Mouse (Mus musculus): ENCODE results near the gene Nr1i3. TPM values are rescaled to one million over a fixed set of nuclear protein-coding genes. Genes with fewer than 3 reads are reported as not detected.
"Not testable (repeated sequence)": the region's sequence is repeated elsewhere in the genome, so short reads cannot be mapped to it uniquely, and the experiment has no call there.

The Nr1i3 gene
- polyA plus RNA-seq, 1 experiment from 2014 or later, result 0.38 TPM

GRCm38 (mm10) chr1:171234126-171234525 lies 20.4 kb downstream of the Nr1i3 start, which contains the start of gene Fcer1g:
Gene Fcer1g (minus strand): TSS chr1:171234365.
- Histone ChIP-seq H3K9ac (ENCODE audit: low read depth, low read length) (no peak within 1 kb of the TSS), H3K27me3 (ENCODE audit: control insufficient read depth, insufficient read depth, low read depth, low read length) (no peaks in the 10 kb centered on the region), H3K4me2 (ENCODE audit: low read length) (no peak within 1 kb of the TSS), H3K36me3 (ENCODE audit: control insufficient read depth, insufficient read depth, low read length) (peaks cover 33% of the 10 kb centered on the region), H3K4me1 (ENCODE audit: control insufficient read depth, insufficient read depth, low read length) (no peaks in the 10 kb centered on the region), H3K9me3 (replicated peaks; ENCODE audit: control insufficient read depth, low read length, poor library complexity, severe bottlenecking) (no peaks in the 10 kb centered on the region), H3K4me3 (ENCODE audit: low read depth, low read length) (no peak within 1 kb of the TSS), H3K27ac (ENCODE audit: low read length) (no peak within 1 kb of the TSS)
- 93% methylated on average over 14 of the region's 14 CpGs for WGBS
- ATAC-seq, result no peak

- no peaks in the 10 kb centered on the region for H3K9me3 ChIP-seq (replicated peaks; ENCODE audit: control insufficient read depth, low read length, poor library complexity, severe bottlenecking)
- H3K27me3 ChIP-seq (ENCODE audit: control insufficient read depth, insufficient read depth, low read depth, low read length), result no peaks in the 10 kb centered on the region
- no peak overlapping the region for H3K27ac ChIP-seq (ENCODE audit: low read length)
- ATAC-seq, result no peak
- no peaks in the 10 kb centered on the region for H3K4me1 ChIP-seq (ENCODE audit: control insufficient read depth, insufficient read depth, low read length)
- H3K9ac ChIP-seq (ENCODE audit: low read depth, low read length), result no peak overlapping the region
- H3K4me3 ChIP-seq (ENCODE audit: low read depth, low read length), result no peak overlapping the region
- H3K4me2 ChIP-seq (ENCODE audit: low read length), result no peak overlapping the region
- peaks cover 34% of the 10 kb centered on the region for H3K36me3 ChIP-seq (ENCODE audit: control insufficient read depth, insufficient read depth, low read length)
- WGBS, result 94% methylated on average over 4 of the region's 4 CpGs
Observed at GRCm38 (mm10) chr1:171234538-171234937, 20.8 kb downstream of the Nr1i3 start.

GRCm38 (mm10) chr1:171235791-171236190 lies 22.0 kb downstream of the Nr1i3 start:
- H3K4me3 ChIP-seq (ENCODE audit: low read depth, low read length), result no peak overlapping the region
- 90% methylated on average over 4 of the region's 4 CpGs for WGBS
- no peaks in the 10 kb centered on the region for H3K4me1 ChIP-seq (ENCODE audit: control insufficient read depth, insufficient read depth, low read length)
- no peak overlapping the region for H3K27ac ChIP-seq (ENCODE audit: low read length)
- no peaks in the 10 kb centered on the region for H3K27me3 ChIP-seq (ENCODE audit: control insufficient read depth, insufficient read depth, low read depth, low read length)
- no peak overlapping the region for H3K9ac ChIP-seq (ENCODE audit: low read depth, low read length)
- no peak overlapping the region for H3K4me2 ChIP-seq (ENCODE audit: low read length)
- no peaks in the 10 kb centered on the region for H3K9me3 ChIP-seq (replicated peaks; ENCODE audit: control insufficient read depth, low read length, poor library complexity, severe bottlenecking)
- no peak for ATAC-seq
- peaks cover 45% of the 10 kb centered on the region for H3K36me3 ChIP-seq (ENCODE audit: control insufficient read depth, insufficient read depth, low read length)

- WGBS, result 75% methylated on average over 6 of the region's 6 CpGs
- Histone ChIP-seq H3K4me1 (ENCODE audit: control insufficient read depth, insufficient read depth, low read length) (no peaks in the 10 kb centered on the region), H3K9ac (ENCODE audit: low read depth, low read length) (no peak overlapping the region), H3K9me3 (replicated peaks; ENCODE audit: control insufficient read depth, low read length, poor library complexity, severe bottlenecking) (no peaks in the 10 kb centered on the region), H3K27ac (ENCODE audit: low read length) (no peak overlapping the region), H3K27me3 (ENCODE audit: control insufficient read depth, insufficient read depth, low read depth, low read length) (no peaks in the 10 kb centered on the region), H3K4me3 (ENCODE audit: low read depth, low read length) (no peak overlapping the region), H3K36me3 (ENCODE audit: control insufficient read depth, insufficient read depth, low read length) (peaks cover 53% of the 10 kb centered on the region), H3K4me2 (ENCODE audit: low read length) (no peak overlapping the region)
- no peak for ATAC-seq
Observed at GRCm38 (mm10) chr1:171237438-171237837, 23.7 kb downstream of the Nr1i3 start.

- Histone ChIP-seq H3K4me2 (ENCODE audit: low read length) (no peak overlapping the region), H3K9ac (ENCODE audit: low read depth, low read length) (no peak overlapping the region), H3K4me1 (ENCODE audit: control insufficient read depth, insufficient read depth, low read length) (no peaks in the 10 kb centered on the region), H3K4me3 (ENCODE audit: low read depth, low read length) (no peak overlapping the region), H3K36me3 (ENCODE audit: control insufficient read depth, insufficient read depth, low read length) (peaks cover 53% of the 10 kb centered on the region), H3K27ac (ENCODE audit: low read length) (no peak overlapping the region), H3K9me3 (replicated peaks; ENCODE audit: control insufficient read depth, low read length, poor library complexity, severe bottlenecking) (no peaks in the 10 kb centered on the region), H3K27me3 (ENCODE audit: control insufficient read depth, insufficient read depth, low read depth, low read length) (no peaks in the 10 kb centered on the region)
- 0 out of 2 replicates have a peak, but pooled peaks have one; percentile 47 for ATAC-seq
- 74% methylated on average over 14 of the region's 14 CpGs for WGBS
Observed at GRCm38 (mm10) chr1:171238463-171238862, 24.7 kb downstream of the Nr1i3 start.

GRCm38 (mm10) chr1:171239992-171240744 lies 26.4 kb downstream of the Nr1i3 start:
- Histone ChIP-seq H3K4me1 (ENCODE audit: control insufficient read depth, insufficient read depth, low read length) (no peaks in the 10 kb centered on the region), H3K9me3 (replicated peaks; ENCODE audit: control insufficient read depth, low read length, poor library complexity, severe bottlenecking) (no peaks in the 10 kb centered on the region), H3K27ac (ENCODE audit: low read length) (no peak overlapping the region), H3K27me3 (ENCODE audit: control insufficient read depth, insufficient read depth, low read depth, low read length) (no peaks in the 10 kb centered on the region), H3K4me2 (ENCODE audit: low read length) (no peak overlapping the region), H3K36me3 (ENCODE audit: control insufficient read depth, insufficient read depth, low read length) (peaks cover 48% of the 10 kb centered on the region), H3K4me3 (ENCODE audit: low read depth, low read length) (no peak overlapping the region), H3K9ac (ENCODE audit: low read depth, low read length) (no peak overlapping the region)
- ATAC-seq, result no peak
- 81% methylated on average over 15 of the region's 15 CpGs for WGBS

GRCm38 (mm10) chr1:171240911-171241310 lies 27.1 kb downstream of the Nr1i3 start:
- no peak for ATAC-seq
- Histone ChIP-seq H3K4me2 (ENCODE audit: low read length) (no peak overlapping the region), H3K4me3 (ENCODE audit: low read depth, low read length) (no peak overlapping the region), H3K9ac (ENCODE audit: low read depth, low read length) (no peak overlapping the region), H3K27ac (ENCODE audit: low read length) (no peak overlapping the region), H3K9me3 (replicated peaks; ENCODE audit: control insufficient read depth, low read length, poor library complexity, severe bottlenecking) (no peaks in the 10 kb centered on the region), H3K4me1 (ENCODE audit: control insufficient read depth, insufficient read depth, low read length) (peaks cover 6% of the 10 kb centered on the region), H3K36me3 (ENCODE audit: control insufficient read depth, insufficient read depth, low read length) (peaks cover 41% of the 10 kb centered on the region), H3K27me3 (ENCODE audit: control insufficient read depth, insufficient read depth, low read depth, low read length) (no peaks in the 10 kb centered on the region)
- 89% methylated on average over 10 of the region's 10 CpGs for WGBS

- 81% methylated on average over 12 of the region's 12 CpGs for WGBS
- ATAC-seq; H3K9ac ChIP-seq (ENCODE audit: low read depth, low read length); H3K27me3 ChIP-seq (ENCODE audit: control insufficient read depth, insufficient read depth, low read depth, low read length); H3K9me3 ChIP-seq (replicated peaks; ENCODE audit: control insufficient read depth, low read length, poor library complexity, severe bottlenecking); H3K4me3 ChIP-seq (ENCODE audit: low read depth, low read length); H3K27ac ChIP-seq (ENCODE audit: low read length); H3K4me2 ChIP-seq (ENCODE audit: low read length): not testable (repeated sequence)
- peaks cover 34% of the 10 kb centered on the region for H3K36me3 ChIP-seq (ENCODE audit: control insufficient read depth, insufficient read depth, low read length)
- peaks cover 11% of the 10 kb centered on the region for H3K4me1 ChIP-seq (ENCODE audit: control insufficient read depth, insufficient read depth, low read length)
Observed at GRCm38 (mm10) chr1:171241952-171242351, 28.2 kb downstream of the Nr1i3 start.

GRCm38 (mm10) chr1:171245353-171245752 lies 31.6 kb downstream of the Nr1i3 start:
- Histone ChIP-seq H3K27ac (ENCODE audit: low read length) (no peak overlapping the region), H3K4me3 (ENCODE audit: low read depth, low read length) (no peak overlapping the region), H3K36me3 (ENCODE audit: control insufficient read depth, insufficient read depth, low read length) (peaks cover 13% of the 10 kb centered on the region), H3K4me1 (ENCODE audit: control insufficient read depth, insufficient read depth, low read length) (peaks cover 17% of the 10 kb centered on the region), H3K9ac (ENCODE audit: low read depth, low read length) (no peak overlapping the region), H3K4me2 (ENCODE audit: low read length) (no peak overlapping the region), H3K27me3 (ENCODE audit: control insufficient read depth, insufficient read depth, low read depth, low read length) (no peaks in the 10 kb centered on the region), H3K9me3 (replicated peaks; ENCODE audit: control insufficient read depth, low read length, poor library complexity, severe bottlenecking) (no peaks in the 10 kb centered on the region)
- 97% methylated on average over 8 of the region's 8 CpGs for WGBS
- no peak for ATAC-seq

All from midbrain, embryonic 16.5 days (tissue).